Mouse (Mus musculus) MEL (cell line): ENCODE data around the gene Olfr462.

ENCODE experiments used
- CTCF ChIP-seq, 3 experiments: IDR thresholded peaks in 2 of 3; conservative IDR thresholded peaks in 1 of 3; 2 replicates each; pipeline ENCODE4 v1.5.1; 2011 to 2012; ENCODE audit warnings: low read length in 3 of 3, low read depth in 2 of 3, mild to moderate bottlenecking in 2 of 3, improper control_type of control experiment in 1 of 3, inconsistent platforms in 1 of 3, mixed read lengths in 1 of 3, moderate library complexity in 1 of 3; ENCODE audit not compliant: control insufficient read depth in 1 of 3, insufficient read depth in 1 of 3, poor library complexity in 1 of 3, severe bottlenecking in 1 of 3
- E2F4 ChIP-seq: IDR thresholded peaks from 2 replicates; pipeline ENCODE4 v1.6.1; 2011; ENCODE audit warnings: low read depth, low read length, improper control_type of control experiment, borderline replicate concordance
- EP300 ChIP-seq, 2 experiments: IDR thresholded peaks; 2 replicates each; pipeline ENCODE4 v1.6.1; 2011; ENCODE audit warnings: improper control_type of control experiment in 2 of 2, low read length in 2 of 2, low read depth in 1 of 2, mild to moderate bottlenecking in 1 of 2
- GATA1 ChIP-seq: IDR thresholded peaks from 2 replicates; pipeline ENCODE4 v1.6.1; 2011; ENCODE audit warnings: low read depth, low read length, improper control_type of control experiment
- MAFK ChIP-seq: IDR thresholded peaks from 2 replicates; pipeline ENCODE4 v1.6.1; 2011; ENCODE audit warnings: low read depth, mild to moderate bottlenecking, low read length, improper control_type of control experiment, borderline replicate concordance
- MAX ChIP-seq: IDR thresholded peaks from 2 replicates; pipeline ENCODE4 v1.6.1; 2011; ENCODE audit warnings: low read length, improper control_type of control experiment
- MAZ ChIP-seq: IDR thresholded peaks from 2 replicates; pipeline ENCODE4 v1.6.1; 2012; ENCODE audit warnings: low read depth, mild to moderate bottlenecking, inconsistent platforms, low read length, improper control_type of control experiment
- MYB ChIP-seq: IDR thresholded peaks from 2 replicates; pipeline ENCODE4 v1.6.1; 2011; ENCODE audit warnings: mild to moderate bottlenecking, low read depth, low read length, improper control_type of control experiment
- MYC ChIP-seq: IDR thresholded peaks from 2 replicates; pipeline ENCODE4 v1.6.1; 2011; ENCODE audit warnings: low read depth, mild to moderate bottlenecking, low read length, improper control_type of control experiment, moderate library complexity
- NELFE ChIP-seq: IDR thresholded peaks from 2 replicates; pipeline ENCODE4 v1.6.1; 2011; ENCODE audit warnings: low read depth, low read length, improper control_type of control experiment
- POLR2A ChIP-seq, 2 experiments: IDR thresholded peaks; 2 replicates each; pipeline ENCODE4 v1.6.1; 2011 to 2012; ENCODE audit warnings: low read length in 2 of 2, mild to moderate bottlenecking in 2 of 2, control low read depth in 1 of 2, improper control_type of control experiment in 1 of 2, low read depth in 1 of 2, moderate library complexity in 1 of 2; ENCODE audit not compliant: control insufficient read depth in 1 of 2, insufficient read depth in 1 of 2, poor library complexity in 1 of 2
- POLR2AphosphoS5 ChIP-seq: IDR thresholded peaks from 2 replicates; pipeline ENCODE4 v1.6.1; 2012; ENCODE audit warnings: low read depth, borderline replicate concordance, mild to moderate bottlenecking, inconsistent platforms, low read length, moderate library complexity, mixed read lengths
- RAD21 ChIP-seq: IDR thresholded peaks from 2 replicates; pipeline ENCODE4 v1.6.1; 2011; ENCODE audit warnings: mild to moderate bottlenecking, low read depth, low read length, improper control_type of control experiment
- USF2 ChIP-seq, 2 experiments: IDR thresholded peaks; 2 replicates each; pipeline ENCODE4 v1.6.1; 2011 to 2012; ENCODE audit warnings: improper control_type of control experiment in 2 of 2, low read length in 2 of 2, borderline replicate concordance in 1 of 2, inconsistent platforms in 1 of 2, low read depth in 1 of 2, mild to moderate bottlenecking in 1 of 2; ENCODE audit not compliant: insufficient read depth in 1 of 2

GRCm38 (mm10) chr11:87883493-87883892 is 8.6 kb downstream of the Olfr462 start:
- TF ChIP-seq CTCF (IDR thresholded peaks at IDR 0.05 in 2 of 3, conservative IDR thresholded peaks at IDR 0.05 in 1 of 3; ENCODE audit: control insufficient read depth in 1 of 3, insufficient read depth in 1 of 3, low read depth in 2 of 3, low read length in 3 of 3, poor library complexity in 1 of 3, severe bottlenecking in 1 of 3) (peak; percentile 71 to 79 (median 76)), POLR2A (IDR thresholded peaks at IDR 0.05; ENCODE audit: control insufficient read depth in 1 of 2, insufficient read depth in 1 of 2, low read depth in 1 of 2, low read length in 2 of 2, poor library complexity in 1 of 2) (no peak), E2F4 (no peak), EP300 (IDR thresholded peaks at IDR 0.05; ENCODE audit: low read depth in 1 of 2, low read length in 2 of 2) (no peak), USF2 (IDR thresholded peaks at IDR 0.05; ENCODE audit: borderline replicate concordance in 1 of 2, insufficient read depth in 1 of 2, low read depth in 1 of 2, low read length in 2 of 2) (no peak), MYB (no peak), MAZ (no peak), MAFK (no peak), MAX (no peak), RAD21 (peak; percentile 74), MYC (no peak), POLR2AphosphoS5 (no peak), GATA1 (no peak), NELFE (no peak)
